Mouse (Mus musculus): ENCODE results near the gene Fgf12.

Fgf12 gene

DNA sequence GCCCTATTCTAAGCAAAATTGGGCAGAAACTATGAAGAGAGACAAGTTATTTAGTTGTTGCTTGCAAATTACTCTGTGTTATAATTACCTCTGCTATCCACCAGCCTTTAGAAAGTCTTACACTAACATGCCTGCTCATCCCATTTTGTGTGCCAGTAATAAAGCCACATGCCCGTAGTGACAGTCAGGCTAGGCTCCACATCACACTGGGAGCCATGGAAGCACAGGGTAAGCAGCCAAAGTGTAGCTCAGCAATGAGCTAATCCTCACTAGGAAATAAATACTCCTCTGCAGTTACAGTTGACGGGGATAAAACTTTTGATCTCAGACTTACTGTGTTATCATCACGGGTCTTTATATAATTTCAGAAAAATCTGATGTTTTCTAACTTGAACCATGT is 298.0 kb downstream of the Fgf12 start:
- no peak for DNase-seq

DNA sequence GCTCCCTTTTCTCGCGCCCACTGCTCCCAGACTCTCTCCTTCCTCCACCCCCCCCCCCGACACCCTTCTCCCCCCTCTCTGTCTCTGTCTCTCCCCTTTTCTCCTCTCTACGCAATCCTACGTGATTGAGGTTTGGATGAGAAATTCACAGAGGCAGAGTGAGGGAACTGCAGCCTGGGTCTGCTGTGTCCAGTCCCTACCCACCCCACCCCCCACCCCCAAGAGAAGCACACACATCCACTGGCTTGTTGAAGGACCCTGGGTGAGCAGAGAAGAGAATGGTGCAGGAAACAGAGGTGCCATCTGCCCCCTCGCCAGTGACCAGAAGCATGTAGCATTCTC is 305.8 kb downstream of the Fgf12 start:
- DNase-seq: no peak

DNA sequence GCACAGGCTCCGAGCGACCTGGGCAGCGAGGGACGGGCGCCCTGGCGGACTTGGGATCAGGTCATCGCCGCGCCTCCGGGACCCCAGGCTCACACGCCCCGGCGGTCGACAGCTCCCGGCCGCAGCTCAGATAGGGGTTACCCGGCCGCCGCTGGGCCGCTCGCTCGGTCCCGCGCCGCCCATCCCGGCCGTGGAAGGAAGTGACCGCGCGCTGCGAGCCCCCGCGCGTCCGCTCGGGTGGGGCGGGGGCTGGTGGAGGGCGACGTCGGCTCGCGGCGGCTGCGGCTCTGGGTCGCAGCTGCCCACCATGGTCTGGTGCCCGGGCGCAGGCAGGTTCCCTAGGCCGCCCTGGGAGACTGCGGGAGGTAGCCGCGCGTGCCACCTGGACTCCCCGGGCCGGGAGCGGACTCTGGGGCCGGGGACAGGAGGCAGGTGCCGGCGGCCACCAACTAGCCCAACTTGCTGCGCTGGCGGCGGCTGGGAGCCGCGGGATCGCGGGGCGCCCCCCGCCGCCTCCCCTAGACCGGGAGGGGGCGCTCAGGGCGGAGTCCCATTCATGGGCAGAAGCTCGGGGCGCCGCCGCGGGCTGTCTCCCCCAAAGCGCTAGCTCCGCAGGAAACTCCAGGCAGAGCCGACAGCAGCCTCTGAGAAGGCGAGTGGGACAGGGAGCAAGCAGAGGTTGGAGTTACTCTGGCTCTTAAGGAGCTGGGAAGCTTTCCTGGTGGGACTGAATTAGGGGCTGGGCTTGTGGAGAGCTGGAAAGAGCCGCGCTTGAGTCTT is 306.3 kb downstream of the Fgf12 start:
- no peak for DNase-seq

DNA sequence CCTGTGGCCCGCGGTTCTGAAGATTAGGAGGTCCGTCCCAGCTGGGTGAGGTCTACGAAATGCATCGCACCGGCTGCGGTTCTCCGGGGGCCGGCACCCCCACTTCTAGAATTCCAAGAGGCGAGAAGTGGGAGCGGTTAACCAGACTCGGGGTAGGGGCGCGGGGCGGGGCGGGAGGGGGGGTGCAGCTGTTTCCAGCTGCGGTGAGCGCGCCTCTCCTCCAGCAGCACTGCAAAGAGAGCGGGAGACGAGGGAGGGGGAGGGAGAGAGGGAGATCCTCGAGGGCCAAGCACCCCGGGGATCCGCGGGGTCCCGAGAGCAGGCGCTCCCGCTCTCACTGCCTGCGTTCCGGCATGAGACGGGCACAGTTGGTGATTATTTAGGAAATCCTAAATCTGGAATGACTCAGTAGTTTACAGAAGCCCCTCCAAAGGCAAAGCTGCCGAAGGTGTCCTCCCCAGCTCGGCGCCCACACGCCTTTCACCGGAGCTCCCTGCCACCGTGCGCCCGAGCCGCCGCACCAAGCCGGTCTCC is 307.0 kb downstream of the Fgf12 start:
- no peak for DNase-seq

DNA sequence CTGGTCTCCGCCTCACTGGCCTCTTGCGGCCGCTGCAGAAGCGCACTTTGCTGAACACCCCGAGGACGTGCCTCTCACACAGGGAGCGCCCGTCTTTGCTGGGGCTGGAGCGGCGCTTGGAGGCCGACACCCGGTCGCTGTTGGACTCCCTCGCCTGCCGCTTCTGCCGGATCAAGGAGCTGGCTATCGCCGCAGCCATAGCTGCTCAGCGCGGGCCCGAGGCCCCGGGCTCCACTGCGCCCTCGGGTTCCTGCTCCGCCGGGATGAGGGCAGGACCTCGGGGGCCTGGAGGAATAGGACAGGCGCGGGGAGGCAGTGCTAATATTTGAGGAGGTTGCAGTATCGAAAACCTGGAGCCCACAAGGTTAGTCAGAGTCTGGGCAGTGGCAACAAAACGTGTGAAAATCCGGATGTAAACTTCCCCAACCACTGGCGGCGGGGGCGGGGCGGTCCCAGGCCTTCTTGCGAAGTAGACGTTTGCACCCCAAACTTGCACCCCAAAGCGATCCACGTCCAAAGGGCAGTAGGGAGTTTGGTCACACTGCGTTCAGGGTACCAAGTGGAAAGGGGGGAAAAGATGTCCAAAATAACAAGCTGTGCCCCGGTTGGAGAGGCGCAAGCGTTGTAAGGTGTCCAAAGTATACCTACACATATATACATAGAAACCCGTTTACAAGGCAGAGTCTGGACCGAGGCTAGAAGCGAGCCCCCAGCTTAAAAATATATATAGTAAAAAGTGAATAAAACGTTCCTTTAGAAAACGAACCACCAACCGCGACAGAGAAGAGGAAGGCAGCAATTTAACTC is 307.7 kb downstream of the Fgf12 start:
- DNase-seq: no peak

DNA sequence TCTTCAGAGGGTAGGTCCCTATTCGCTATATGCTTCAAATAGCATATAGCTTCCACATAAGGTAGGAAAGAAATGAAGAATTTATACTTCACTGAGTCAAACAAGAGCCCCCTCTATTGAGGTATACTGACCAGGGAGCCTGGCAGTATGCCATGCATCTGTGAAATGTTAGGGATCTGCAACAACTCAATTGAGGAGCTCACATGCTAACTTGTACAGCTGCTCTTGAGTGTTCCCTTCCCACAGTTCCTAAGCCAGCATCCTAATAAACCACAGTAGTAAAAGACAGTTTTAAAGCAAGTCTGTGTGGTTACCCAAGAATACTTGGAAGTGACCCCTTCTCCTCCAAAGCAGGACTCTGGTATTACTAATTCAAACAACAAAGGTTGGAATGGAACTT is 331.3 kb downstream of the Fgf12 start:
- DNase-seq: no peak

DNA sequence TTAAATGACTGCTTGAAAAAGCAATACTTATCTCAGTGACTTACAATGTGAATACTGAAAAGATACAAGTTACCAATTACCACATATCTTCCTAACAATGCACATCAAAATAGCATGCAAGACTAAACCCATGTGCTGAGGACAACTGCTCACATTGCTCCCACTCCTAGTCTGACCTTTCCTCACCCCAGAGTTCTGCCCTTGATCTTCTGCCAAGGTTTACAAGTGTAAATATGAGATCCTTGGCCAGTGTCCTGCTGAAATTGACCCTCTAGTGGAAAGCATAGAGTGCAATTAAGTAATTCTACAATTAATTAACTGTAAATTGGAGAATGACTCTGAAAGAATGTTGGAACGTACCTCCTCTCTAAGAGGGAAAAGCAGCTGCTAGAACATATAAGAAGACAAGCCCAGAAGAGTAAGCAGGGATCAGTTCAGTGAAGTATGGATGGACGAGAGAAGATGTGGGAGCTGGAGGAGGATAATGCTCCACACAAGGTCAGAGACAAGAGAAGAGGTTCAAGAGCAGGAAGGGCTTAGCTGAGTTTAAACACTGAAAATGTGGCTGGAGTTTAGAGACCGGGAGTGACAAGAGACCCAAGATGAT is 333.1 kb downstream of the Fgf12 start:
- DNase-seq: peak in 1 of 2 experiments; percentile 4

DNA sequence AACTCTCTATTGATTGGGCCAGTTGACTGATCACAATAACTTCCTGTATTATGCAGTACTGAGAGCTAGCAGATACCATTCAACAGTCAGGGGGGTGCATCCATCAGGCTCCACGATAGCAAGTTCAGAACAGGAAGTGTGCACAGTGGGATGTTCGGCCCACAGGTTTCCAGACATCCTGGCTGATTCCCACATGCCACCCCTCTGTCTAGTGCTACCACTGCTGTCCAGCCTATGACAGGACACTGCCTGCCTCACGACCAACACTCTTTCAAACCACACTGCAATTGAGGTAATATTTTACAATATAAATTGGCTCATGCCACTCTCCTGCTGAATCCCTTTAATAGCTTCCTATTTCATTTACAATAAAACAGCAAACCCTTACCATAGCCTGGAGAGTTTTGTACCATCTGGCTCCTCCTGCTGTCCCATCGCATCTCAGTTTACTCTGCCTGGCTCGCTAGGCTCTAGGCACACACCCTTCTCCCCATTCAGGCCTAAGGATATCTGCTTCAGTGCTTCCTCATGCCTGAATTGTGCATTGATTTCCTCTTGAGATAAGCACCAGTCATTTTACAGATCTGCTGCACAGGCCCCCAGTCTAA is 341.6 kb downstream of the Fgf12 start:
- no peak for DNase-seq

DNA sequence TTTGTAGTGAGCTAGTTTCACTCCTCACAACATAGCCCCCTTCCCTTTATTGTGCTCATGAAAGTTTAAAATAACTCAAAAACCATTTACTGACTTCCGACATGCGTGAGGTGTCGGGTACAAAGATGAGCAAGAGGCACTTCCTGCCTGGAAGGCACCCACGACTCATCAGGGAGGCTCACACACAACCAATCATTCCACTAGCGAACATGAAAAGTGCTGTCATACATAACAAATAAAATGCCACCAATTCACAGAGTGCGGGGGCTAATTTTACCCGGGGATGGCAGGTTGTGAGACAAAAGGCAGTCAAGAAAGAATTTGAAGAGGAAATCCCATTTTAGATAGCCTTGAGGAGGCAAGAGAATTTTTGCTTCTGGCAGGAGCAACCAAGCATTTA is 344.6 kb downstream of the Fgf12 start:
- no peak for DNase-seq

DNA sequence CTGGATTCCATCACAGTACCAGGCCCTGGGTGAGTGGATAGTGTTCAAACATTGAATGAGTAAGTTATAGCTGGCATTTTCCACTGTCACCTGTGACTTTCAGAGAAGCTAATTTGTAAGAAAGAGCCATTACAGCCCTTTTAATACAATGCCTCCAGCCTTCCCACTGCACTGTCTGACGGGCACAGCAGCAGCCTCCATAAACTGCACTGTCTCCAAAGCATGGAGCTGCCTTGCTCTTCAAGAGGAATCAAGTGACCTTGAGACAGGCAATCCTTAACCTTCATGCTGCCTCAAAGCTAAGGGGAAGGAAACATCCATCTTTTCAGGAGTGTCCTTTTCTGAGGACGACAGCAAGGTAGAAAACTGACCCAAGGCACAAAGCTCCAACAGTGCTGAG is 345.0 kb downstream of the Fgf12 start:
- DNase-seq: no peak

DNA sequence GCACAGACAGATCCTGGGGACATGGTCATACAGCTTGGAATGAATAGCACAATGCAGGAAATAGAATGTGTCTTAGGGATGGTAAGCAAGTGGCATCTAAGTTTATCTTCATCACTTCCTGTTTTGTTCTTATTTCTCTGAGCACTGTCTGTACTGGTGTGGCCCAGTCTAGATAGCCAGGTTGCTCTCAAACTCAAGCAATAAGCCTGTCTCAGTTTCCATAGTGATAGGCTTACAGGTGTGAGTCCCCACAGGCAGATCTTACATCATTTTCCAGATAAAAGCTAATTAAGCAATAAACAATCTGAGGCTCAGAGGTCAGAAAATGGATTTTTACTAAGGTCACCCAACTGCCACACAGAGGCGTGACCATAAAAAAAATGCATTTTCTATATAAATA is 348.7 kb downstream of the Fgf12 start:
- no peak for DNase-seq

DNA sequence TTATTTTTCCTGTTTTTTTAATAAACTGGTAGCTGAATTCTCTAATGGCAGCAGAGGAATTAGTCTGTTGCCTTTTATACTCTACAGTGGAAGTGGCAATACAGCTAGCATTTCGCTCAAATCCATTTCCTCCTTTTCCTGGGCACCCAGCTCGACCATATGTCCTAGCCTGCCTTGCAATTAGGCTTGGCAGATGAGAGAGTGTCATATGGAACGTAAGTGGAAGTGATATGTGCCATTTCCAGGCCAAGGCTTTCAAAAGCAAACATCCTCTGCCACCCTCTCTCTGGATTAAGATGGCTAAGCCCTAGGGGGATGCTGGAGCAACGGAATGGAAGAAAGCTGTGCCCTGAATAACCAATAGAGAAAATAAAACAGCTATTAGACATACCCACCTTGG is 350.2 kb downstream of the Fgf12 start:
- no peak for DNase-seq

DNA sequence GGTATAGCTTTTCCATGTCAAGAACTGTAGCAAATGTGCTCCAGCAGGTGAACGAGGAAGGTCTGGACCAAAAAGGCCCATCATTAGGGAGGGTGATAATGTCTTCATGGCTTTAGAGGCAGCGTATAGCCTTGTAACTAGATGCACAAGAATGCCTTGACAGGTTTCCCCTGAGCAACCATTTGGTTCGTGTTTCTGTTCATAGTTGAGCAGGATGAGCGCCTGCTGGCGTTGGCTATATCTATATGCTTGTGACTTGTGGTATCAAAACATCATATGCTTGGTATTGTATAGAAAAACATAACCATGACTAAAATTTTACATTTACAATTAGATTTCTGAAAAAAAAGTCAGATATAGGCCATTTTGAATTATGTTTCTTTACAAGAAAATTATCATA is 361.6 kb downstream of the Fgf12 start:
- DNase-seq: no peak

DNA sequence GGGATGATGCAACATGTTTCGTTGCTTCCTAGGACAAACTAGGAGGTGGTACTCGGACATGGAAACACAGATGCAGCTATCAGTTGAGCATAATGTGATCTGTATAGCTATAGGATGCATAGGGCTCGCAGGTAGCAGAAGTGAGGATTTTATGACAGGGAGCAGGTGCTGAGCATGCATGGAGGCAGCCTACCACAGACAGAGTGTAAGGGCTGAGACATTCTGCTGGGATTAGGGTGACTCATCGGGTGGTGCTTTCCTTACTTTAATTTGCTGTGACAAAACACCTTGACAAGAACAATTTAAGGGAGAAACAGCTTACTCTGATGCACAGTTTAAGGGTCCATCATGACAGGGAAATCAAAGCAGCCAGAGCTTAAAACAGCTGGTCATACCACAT is 363.8 kb downstream of the Fgf12 start:
- no peak for DNase-seq

DNA sequence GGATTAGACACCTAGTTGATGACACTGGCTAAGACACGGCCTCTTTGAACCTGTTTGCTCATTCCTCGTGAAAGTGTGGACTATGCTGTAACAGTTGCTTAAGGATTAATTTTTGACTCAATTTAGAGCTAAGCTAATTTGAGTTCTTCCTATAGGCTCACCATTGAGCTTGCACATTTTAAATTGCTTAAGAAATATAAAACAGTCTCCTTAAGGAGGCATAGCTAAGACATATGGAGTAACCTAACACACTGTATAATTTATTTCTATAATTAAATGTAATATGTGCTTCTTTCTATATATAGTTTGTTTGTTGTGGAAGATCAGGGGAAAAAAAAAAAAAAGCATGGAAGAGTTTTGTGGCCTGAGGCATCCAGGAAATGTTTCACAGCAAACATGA is 378.1 kb downstream of the Fgf12 start:
- no peak for DNase-seq

DNA sequence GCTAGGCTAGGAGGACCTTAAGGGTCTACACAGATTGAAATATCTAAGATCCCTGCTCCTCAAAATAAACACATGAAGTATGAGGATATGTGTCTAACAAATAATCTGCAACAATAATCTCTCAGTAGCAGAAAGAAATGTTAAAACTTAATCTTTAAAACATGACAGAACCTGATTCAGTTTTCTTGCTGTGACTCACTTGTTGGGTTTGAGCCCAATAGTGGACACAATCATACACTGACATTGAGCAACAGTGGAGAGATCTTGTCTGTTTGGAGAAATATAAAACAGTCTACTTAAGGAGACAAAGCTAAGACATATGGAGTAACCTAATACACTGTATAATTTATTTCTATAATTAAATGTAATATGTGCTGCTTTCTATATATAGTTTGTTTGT is 379.6 kb downstream of the Fgf12 start:
- DNase-seq: no peak

DNA sequence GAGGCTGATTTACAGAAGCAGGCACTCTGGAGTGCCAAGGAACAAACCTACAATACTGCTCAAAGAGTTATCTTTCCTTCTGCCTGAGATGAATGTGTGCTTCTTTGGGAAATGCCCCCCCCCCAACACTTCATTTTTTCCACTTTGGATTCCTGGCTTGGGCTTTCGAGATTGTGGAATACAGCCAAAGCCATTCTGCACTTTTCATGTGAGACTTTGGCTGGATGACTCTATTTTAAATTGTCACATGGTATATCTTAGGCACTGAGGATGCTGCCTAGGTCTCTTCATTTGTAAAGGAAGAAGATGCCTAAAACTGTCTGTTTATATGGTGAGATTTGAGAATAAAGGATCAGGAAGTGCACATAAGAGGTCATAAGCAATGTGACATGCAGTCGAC is 402.2 kb downstream of the Fgf12 start:
- no peak for DNase-seq

DNA sequence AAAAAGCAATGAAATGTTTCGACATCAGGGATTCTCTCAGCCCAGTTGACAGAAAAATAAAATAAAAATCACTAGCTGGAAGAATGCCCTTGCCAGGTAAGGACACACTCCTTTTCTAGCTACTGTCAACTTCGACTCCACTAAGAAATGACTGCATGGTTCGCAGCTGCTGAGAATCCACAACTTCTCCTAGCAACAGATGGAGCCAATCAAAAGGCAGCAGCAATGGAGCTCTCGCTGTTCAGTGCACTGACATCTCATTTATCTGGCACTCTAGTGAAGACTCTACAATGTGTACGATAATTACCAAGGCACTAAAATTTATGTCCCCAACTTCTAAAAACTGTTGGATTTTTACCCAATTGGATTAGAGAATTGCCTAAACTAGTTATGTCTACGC is 407.5 kb downstream of the Fgf12 start:
- DNase-seq: no peak

DNA sequence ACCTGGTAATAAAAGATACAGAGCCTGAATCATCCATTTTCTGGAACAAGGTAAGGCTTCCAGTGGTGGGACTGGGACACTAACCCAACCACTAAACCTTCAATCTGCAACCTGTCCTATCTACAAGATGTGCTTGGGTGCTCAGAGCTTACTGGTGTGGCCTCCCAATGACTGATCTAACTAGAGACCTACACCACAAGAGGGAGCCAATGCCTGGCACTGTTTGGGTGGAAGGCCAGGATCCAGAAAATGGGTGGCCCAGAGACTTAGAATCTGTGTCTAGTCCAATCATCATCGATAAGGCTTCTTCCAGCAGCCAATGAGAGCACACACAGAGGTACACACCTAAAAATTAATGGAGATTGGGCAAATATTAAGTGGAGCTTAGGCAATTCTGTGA is 414.9 kb downstream of the Fgf12 start:
- DNase-seq: no peak

DNA sequence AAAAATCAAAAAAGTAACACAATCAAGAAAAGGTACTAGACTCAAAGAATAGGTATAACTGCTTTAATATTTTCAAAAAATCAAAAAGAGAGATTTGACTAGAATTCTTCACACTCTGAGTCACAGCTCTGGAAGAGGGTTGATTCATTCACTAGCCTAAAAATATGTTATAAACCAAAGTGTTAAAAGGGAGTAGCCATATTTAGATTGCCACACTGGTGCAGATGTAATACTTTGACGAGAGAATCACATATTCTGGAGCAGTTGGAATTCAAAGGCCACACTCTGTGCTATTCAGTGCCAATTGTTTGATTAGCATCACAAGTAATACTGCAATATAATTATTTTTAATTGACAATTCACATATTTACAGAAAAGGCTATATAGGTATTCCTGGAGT is 416.2 kb downstream of the Fgf12 start:
- DNase-seq: no peak

DNA sequence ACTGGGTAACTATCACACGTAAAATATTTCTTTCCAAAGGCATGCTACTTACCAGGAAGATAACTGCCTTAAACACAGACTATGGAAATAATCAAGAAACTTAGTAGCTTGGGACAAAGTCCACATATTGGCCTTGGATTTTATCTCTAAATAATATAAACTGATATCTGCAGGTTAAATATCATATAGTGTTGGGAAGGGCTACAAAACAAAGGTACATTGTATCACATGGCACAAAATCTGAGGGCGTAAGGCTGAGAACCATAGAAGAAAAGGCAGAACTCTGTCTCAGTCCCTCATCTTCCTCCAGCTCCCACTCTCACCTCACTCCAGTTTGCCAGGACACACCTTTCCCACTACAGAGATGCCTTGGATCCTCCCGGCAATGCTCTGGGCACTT is 417.8 kb downstream of the Fgf12 start:
- DNase-seq: no peak

DNA sequence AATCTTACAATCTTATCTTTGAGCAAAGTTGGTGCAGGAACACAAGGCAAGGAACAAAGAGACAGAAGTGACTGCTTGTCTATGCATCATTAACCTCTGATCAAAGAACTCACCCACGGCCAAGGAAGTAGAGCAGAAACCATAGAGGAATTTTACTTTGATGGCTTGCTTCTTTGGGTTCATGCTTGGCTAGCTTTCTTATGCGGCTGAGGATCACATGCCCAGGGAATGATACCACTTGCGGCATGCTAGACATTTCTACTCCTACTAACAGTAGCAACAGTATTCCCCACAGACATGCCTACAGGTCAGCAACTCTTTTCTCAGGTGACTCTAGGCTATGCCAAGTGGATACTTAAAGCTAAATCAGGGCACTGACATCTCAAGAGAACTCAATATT is 429.3 kb downstream of the Fgf12 start:
- no peak for DNase-seq

DNA sequence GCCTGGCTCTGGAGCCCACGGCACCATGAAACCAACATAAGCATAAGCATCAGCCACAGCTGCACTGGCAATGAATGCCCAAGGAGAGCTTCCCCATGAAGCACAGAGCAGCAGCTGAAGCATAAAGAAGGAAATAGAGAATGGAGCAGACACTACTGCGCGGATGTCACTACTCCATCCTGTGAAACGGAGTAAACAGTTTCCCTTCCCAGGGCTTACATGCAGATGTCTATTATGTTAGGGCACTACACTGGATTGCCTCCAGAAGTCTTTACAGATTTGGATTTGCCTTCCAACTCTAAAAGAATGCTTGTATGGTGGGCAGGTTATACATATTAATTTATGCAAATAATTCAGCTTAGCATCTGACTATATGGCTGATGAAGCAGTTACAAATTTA is 441.2 kb downstream of the Fgf12 start:
- DNase-seq: no peak

DNA sequence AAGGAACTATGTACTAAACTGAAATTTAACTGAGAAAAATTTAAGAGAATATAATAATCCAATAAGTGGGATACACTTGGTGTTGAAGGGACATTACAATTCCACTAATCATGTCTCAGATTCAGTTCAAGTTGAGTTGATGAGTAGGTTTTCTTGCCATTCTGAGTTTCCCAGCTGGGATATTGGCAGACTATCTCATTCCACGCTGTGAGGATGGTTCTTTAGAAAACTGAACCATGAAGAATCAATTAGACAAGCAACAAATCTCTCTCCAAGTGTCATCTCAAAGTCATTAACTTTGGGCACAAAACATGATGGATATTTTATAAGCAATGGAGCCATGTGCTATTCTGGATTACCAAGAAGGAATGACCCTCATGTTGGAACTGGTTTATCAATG is 449.0 kb downstream of the Fgf12 start:
- DNase-seq: no peak
